Mouse (Mus musculus): ENCODE data around the gene Armc10. TPM values are rescaled to one million over a fixed set of nuclear protein-coding genes. Genes with fewer than 3 reads are reported as not detected.
"Not testable (repeated sequence)": the region's sequence is repeated elsewhere in the genome, so short reads cannot be mapped to it uniquely, and the experiment has no call there.

The Armc10 gene
- 17.3 and 17.9 TPM in 2 replicates for polyA plus RNA-seq (2012; rRNA removed)

DNA sequence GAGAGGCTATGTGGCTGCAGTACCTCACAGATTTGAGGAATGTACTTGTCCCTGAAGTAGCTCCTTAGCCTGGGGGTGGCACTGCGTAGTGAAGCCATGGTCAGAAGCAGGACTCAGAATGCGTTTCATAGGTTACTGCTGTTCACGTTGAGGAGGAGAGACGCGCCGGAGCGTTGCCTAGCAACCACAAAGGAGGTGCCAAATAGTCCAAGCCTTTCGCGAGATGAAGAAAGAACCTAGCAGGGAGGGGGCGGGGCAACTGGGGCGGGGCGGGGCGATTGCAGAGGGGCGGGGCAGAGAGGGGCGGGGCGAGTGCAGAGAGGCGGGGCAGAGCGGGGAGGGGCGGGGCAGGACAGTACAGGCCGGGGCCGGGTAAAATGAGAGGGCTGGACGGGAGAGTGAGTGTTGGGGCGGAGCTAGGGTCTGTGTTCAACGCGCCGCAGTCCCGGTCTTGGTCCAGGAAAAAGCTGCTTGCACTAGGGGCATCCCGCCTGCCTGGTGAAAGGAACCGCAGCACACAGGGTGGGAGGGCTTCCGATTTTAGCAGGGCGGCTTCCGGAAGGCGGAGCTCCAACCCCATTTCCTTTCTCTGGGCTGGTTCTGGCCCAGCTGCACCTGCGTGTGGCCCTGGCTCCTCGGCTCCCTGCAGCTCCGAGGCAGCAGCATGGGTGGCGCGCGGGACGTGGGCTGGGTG is at the start of gene Armc10, which contains the start of gene Fbxl13:
Gene Armc10 (plus strand): TSS at position 375 of the 694 bp plus-strand sequence.
Gene Fbxl13 (minus strand): TSS at position 196 of the 694 bp plus-strand sequence.
- under 1% methylated on average over 40 of the region's 40 CpGs for WGBS
- Histone ChIP-seq H3K27me3 (ENCODE audit: control insufficient read depth, insufficient read depth, low read length) (no peaks in the 10 kb centered on the region), H3K4me3 (replicated peaks; ENCODE audit: insufficient read depth, low read depth, low read length) (peak within 1 kb of the TSS; percentile 62), H3K4me1 (ENCODE audit: control insufficient read depth, insufficient read depth, low read length) (peaks cover 3% of the 10 kb centered on the region; the same call in 1 of the 2 replicates), H3K27ac (ENCODE audit: insufficient read depth, low read length) (no peak within 1 kb of the TSS)
- DNase-seq, result peak; percentile 82 to 86
- peak; percentile 50; the same call in 1 of the 2 replicates for TF ChIP-seq POLR2A (IDR thresholded peaks at IDR 0.05; ENCODE audit: borderline replicate concordance, insufficient read depth, low read length)
- no peak for TF ChIP-seq CTCF (IDR thresholded peaks at IDR 0.05; ENCODE audit: borderline replicate concordance, insufficient read depth, low read depth, low read length)

- WGBS, result 66% methylated on average over 2 of the region's 2 CpGs
- H3K27me3 ChIP-seq (ENCODE audit: control insufficient read depth, insufficient read depth, low read length), result not testable (repeated sequence)
Measured at GRCm38 (mm10) chr5:21599536-21599935, 46.1 kb upstream of the Armc10 start.

DNA sequence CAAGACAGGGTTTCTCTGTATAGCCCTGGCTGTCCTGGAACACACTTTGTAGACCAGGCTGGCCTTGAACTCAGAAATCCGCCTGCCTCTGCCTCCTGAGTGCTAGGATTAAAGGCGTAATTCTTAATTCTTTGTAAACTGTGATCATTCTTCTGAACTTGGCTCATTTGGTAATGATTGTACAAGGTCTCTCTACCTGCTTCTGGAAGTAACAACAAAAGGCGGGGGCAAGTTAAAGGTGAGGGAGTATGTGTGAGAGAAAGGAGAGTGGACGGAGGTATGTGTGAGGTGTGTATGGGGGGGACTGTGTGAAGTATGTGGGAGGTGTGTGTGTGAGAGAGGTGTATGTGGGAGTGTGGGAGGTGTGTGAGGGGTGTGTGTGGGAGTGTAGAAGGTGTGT is 45.7 kb upstream of the Armc10 start:
- no peak overlapping the region for H3K4me3 ChIP-seq (replicated peaks; ENCODE audit: insufficient read depth, low read depth, low read length)
- H3K4me1 ChIP-seq (ENCODE audit: control insufficient read depth, insufficient read depth, low read length), result no peaks in the 10 kb centered on the region
- no peak for DNase-seq
- no peak overlapping the region for H3K27ac ChIP-seq (ENCODE audit: insufficient read depth, low read length)
- TF ChIP-seq CTCF (IDR thresholded peaks at IDR 0.05; ENCODE audit: borderline replicate concordance, insufficient read depth, low read depth, low read length) (no peak), POLR2A (IDR thresholded peaks at IDR 0.05; ENCODE audit: borderline replicate concordance, insufficient read depth, low read length) (no peak)
- WGBS, result 95% methylated on average over 4 of the region's 4 CpGs
- H3K27me3 ChIP-seq (ENCODE audit: control insufficient read depth, insufficient read depth, low read length), result no peaks in the 10 kb centered on the region

More at GRCm38 (mm10) chr5:21599536-21599935, 46.1 kb upstream of the Armc10 start:
- H3K4me1 ChIP-seq (ENCODE audit: control insufficient read depth, insufficient read depth, low read length); H3K4me3 ChIP-seq (replicated peaks; ENCODE audit: insufficient read depth, low read depth, low read length); H3K27ac ChIP-seq (ENCODE audit: insufficient read depth, low read length); DNase-seq: not testable (repeated sequence)

DNA sequence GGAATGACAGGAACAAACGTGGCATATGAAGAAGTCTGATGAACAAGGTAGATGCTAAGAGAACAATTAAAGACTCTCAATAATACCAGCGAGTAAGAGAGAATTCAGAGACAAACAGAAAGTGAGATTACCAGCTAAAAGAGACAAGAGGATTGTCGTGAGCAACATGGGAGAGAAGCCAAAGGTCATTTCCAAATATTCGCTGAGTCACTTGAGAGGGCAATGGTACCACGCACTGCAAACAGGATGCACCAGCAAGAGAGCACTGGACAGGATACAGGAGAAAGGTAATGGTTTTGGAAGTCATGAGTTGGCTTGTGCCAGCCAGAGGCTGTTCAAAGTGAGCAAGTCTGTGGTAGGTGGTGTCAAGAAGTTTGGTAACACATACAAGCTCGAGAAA is 39.7 kb upstream of the Armc10 start:
- Histone ChIP-seq H3K4me3 (replicated peaks; ENCODE audit: insufficient read depth, low read depth, low read length) (no peak overlapping the region), H3K27ac (ENCODE audit: insufficient read depth, low read length) (no peak overlapping the region), H3K4me1 (ENCODE audit: control insufficient read depth, insufficient read depth, low read length) (peaks cover 12% of the 10 kb centered on the region), H3K27me3 (ENCODE audit: control insufficient read depth, insufficient read depth, low read length) (no peaks in the 10 kb centered on the region)
- no peak for DNase-seq
- TF ChIP-seq POLR2A (IDR thresholded peaks at IDR 0.05; ENCODE audit: borderline replicate concordance, insufficient read depth, low read length) (no peak), CTCF (IDR thresholded peaks at IDR 0.05; ENCODE audit: borderline replicate concordance, insufficient read depth, low read depth, low read length) (no peak)
- WGBS, result 81% methylated on average over 6 of the region's 6 CpGs

DNA sequence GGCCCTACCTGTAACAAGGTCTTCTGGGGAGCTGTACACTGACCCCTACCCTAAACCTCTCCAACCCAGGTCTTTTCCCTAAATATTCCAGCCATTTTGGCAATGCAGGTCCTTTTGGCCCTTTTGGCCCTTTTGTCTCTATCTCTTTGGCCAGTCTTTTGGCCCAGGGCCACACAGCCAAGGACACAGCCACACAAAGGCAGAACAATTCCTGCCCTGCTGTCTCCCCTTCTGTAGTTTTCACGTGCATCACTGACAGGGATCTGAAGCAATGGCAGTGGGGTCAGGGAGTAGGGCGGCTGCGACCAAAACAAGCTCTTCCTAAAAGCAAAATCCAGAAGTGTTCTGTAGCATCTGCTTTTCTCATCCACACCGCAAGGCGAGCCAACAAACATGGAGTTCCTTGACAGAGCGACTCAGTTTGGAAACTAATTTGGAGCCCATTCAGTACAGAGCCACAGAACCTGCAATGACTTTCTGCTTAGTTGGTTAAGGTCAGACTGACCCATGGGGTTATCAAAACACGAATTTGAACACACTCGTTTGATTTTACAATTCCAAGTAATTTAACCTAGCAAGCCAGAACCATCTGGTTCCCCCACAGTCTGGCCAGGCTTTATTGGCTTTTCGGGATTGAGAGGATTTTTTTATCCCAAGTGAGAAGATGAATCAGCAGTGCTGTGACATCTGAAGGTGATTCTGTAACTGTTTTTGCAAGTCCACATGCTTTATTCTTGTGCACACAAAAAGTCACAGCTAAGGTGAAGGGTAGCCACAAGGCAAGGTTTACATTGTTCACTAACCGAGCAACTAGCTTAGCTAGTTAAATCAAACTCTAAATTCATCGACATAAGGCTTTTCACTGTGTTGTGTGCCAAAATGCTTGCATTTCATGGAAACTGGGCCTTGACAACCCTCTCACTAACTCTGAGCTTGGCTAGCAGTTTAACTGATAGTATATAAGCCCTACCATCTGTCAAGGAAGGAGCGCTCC is 37.0 kb upstream of the Armc10 start:
- no peak overlapping the region for H3K4me3 ChIP-seq (replicated peaks; ENCODE audit: insufficient read depth, low read depth, low read length)
- H3K4me1 ChIP-seq (ENCODE audit: control insufficient read depth, insufficient read depth, low read length), result peaks cover 12% of the 10 kb centered on the region
- H3K27ac ChIP-seq (ENCODE audit: insufficient read depth, low read length), result no peak overlapping the region

DNA sequence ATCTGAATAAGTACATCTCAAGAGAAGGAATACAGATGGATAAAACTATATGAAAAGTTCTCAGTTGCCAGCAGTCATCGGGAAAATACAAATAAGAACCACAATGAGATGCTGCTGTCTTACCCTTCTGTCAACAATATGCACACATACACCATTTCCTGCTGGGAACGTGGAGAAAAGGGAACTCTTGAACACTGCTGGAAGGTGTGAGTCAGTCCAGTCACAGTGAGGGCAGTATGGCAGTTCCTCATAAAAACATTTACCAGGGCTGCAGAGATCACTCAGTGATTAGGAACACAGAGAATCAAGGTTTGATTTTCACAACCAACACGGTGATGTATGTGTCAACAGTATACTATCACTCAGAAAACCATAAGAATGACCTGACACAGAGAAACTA is 34.6 kb upstream of the Armc10 start:
- TF ChIP-seq POLR2A (IDR thresholded peaks at IDR 0.05; ENCODE audit: borderline replicate concordance, insufficient read depth, low read length) (no peak), CTCF (IDR thresholded peaks at IDR 0.05; ENCODE audit: borderline replicate concordance, insufficient read depth, low read depth, low read length) (no peak)
- Histone ChIP-seq H3K4me1 (ENCODE audit: control insufficient read depth, insufficient read depth, low read length) (peaks cover 12% of the 10 kb centered on the region), H3K27me3 (ENCODE audit: control insufficient read depth, insufficient read depth, low read length) (no peaks in the 10 kb centered on the region), H3K4me3 (replicated peaks; ENCODE audit: insufficient read depth, low read depth, low read length) (no peak overlapping the region), H3K27ac (ENCODE audit: insufficient read depth, low read length) (no peak overlapping the region)
- DNase-seq, result no peak
- 74% methylated on average over 3 of the region's 3 CpGs for WGBS

More for the DNA sequence above, 37.0 kb upstream of the Armc10 start:
- DNase-seq, result peak; percentile 37 to 43
- WGBS, result 31% methylated on average over 12 of the region's 12 CpGs
- TF ChIP-seq CTCF (IDR thresholded peaks at IDR 0.05; ENCODE audit: borderline replicate concordance, insufficient read depth, low read depth, low read length), result no peak
- TF ChIP-seq POLR2A (IDR thresholded peaks at IDR 0.05; ENCODE audit: borderline replicate concordance, insufficient read depth, low read length), result no peak
- H3K27me3 ChIP-seq (ENCODE audit: control insufficient read depth, insufficient read depth, low read length), result no peaks in the 10 kb centered on the region

DNA sequence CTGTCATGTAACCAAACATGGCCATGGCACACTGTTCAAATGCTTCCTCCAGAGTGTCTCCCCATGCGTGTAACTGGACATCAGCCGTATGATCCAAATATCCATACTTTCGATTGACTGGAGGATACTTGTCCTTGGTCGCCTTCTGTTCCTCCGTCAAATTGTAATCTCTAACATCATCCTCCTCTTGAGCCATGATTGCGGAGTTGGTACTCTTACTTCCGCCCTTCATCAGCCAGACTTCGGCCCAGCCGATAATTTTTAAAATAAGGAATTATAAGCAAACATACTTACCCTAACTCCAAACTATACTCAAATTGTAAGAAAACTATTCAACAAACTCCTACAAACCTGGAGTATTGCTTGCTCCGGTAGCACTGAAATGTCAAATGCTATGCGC is 31.3 kb upstream of the Armc10 start:
- DNase-seq; H3K27ac ChIP-seq (ENCODE audit: insufficient read depth, low read length): not testable (repeated sequence)
- 98% methylated on average over 11 of the region's 11 CpGs for WGBS

More for the DNA sequence above, 31.3 kb upstream of the Armc10 start:
- not testable (repeated sequence) for H3K4me1 ChIP-seq (ENCODE audit: control insufficient read depth, insufficient read depth, low read length); H3K27me3 ChIP-seq (ENCODE audit: control insufficient read depth, insufficient read depth, low read length); H3K4me3 ChIP-seq (replicated peaks; ENCODE audit: insufficient read depth, low read depth, low read length)

Measured in cerebellum, adult 2 months (tissue).